Mouse (Mus musculus) intestine, postnatal 0 days (tissue): ENCODE data around the gene Il6st. TPM values are rescaled to one million over a fixed set of nuclear protein-coding genes. Genes with fewer than 3 reads are reported as not detected.

Experiments
- ATAC-seq: fragments of 200-750 bp; cut with Nextera tagmentation; 2 replicates; pipeline ENCODE4 v1.8.0; 2017; ENCODE audit warnings: mild to moderate bottlenecking, moderate TSS enrichment, moderate library complexity
- H3K27ac ChIP-seq: fragments of 300-500 bp; sonication (generic); 2 replicates; pipeline ENCODE4 v1.5.1; 2014; ENCODE audit warnings: mild to moderate bottlenecking, low read depth, low read length, moderate library complexity
- H3K27me3 ChIP-seq: fragments of 300-500 bp; sonication (generic); replicated peaks from 2 replicates; pipeline ENCODE4 v1.6.1; 2014; ENCODE audit warnings: low read length, mixed read lengths; ENCODE audit not compliant: control insufficient read depth, insufficient read depth
- H3K36me3 ChIP-seq: fragments of 300-500 bp; sonication (generic); 2 replicates; pipeline ENCODE4 v1.6.1; 2014; ENCODE audit warnings: mild to moderate bottlenecking, moderate library complexity; ENCODE audit not compliant: control insufficient read depth, insufficient read depth
- H3K4me1 ChIP-seq: fragments of 300-500 bp; sonication (generic); replicated peaks from 2 replicates; pipeline ENCODE4 v1.6.1; 2014; ENCODE audit warnings: antibody characterized with exemption, low read length, mixed read lengths; ENCODE audit not compliant: control insufficient read depth, insufficient read depth
- H3K4me2 ChIP-seq: fragments of 300-500 bp; sonication (generic); replicated peaks from 2 replicates; pipeline ENCODE4 v1.6.1; 2014; ENCODE audit warnings: low read depth, mild to moderate bottlenecking, moderate library complexity
- H3K4me3 ChIP-seq: fragments of 300-500 bp; sonication (generic); 2 replicates; pipeline ENCODE4 v1.5.1; 2014; ENCODE audit warnings: low read depth, low read length
- H3K9ac ChIP-seq: fragments of 300-500 bp; sonication (generic); 2 replicates; pipeline ENCODE4 v1.6.1; 2014; ENCODE audit warnings: mild to moderate bottlenecking, low read depth, low read length
- H3K9me3 ChIP-seq: fragments of 300-500 bp; sonication (generic); 2 replicates; pipeline ENCODE4 v1.6.1; 2016; ENCODE audit warnings: mixed run types; ENCODE audit not compliant: control insufficient read depth
- CTCF ChIP-seq: sonication (generic); IDR thresholded peaks from 2 replicates; pipeline ENCODE4 v1.5.1; 2016; ENCODE audit warnings: low read depth, mild to moderate bottlenecking, control low read depth, antibody characterized with exemption, moderate library complexity
- WGBS: fragments of 180-500 bp; shearing (Covaris S2); extraction: QIAGEN DNeasy Blood & Tissue Kit; methylation state at CpG from one replicate; pipeline ENCODE4 v1.1.7; 2014; 5-methylcytosine and 5-hydroxymethylcytosine counted together
- polyA plus RNA-seq: library from polyadenylated mRNA; unstranded; fragments of >200 nt; fragmentation: Nextera tagmentation; extraction: Ambion mirVana; gene quantifications from 2 replicates; pipeline ENCODE4 v1.2.1, GENCODE M21; 2015

Il6st gene
- polyA plus RNA-seq, 1 experiment from 2014 or later = 20.5 TPM

DNA sequence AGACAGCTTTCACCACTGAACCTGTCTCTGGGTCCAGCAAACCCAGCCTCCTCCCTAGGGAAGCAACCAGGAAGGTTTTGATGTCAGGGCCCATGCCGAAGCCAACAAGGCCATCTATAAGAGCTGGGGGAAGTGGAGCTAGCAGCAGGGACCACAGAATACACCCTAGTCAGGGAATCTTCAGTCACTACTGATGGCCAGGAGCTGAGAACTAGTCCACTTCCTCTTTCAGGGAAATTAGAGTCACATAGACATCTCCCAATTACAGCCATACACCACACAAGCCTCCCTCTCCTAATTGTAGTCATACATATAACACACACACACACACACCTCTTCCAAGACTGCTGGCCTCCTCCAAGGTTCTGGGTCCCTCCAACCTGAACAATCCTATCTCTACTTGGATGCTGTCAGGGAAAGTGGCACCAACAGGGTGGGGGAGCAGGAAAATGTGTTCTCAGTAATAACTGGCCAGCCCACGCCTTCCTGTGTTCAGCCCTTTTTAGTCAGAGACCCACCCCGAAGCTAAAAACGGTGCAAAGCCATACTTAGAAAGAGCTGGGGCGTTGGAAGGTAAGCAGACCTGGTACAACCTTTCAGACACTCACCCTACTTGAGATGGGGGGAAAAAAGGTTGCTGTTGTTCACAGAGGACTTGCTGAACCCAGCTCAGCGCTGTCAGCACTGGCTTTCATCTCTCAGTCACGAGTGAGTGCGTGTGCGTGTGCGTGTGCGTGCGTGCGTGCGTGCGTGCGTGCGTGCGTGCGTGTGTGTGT lies 46.8 kb downstream of the Il6st start:
- Histone ChIP-seq H3K9ac (no peak overlapping the region), H3K36me3 (peaks cover 21% of the 10 kb centered on the region), H3K4me2 (no peak overlapping the region), H3K4me1 (no peaks in the 10 kb centered on the region), H3K27me3 (no peaks in the 10 kb centered on the region), H3K9me3 (no peaks in the 10 kb centered on the region), H3K4me3 (no peak overlapping the region), H3K27ac (no peak overlapping the region)
- 88% methylated on average over 19 of the region's 19 CpGs for WGBS
- TF ChIP-seq CTCF = no peak
- no peak for ATAC-seq

- Histone ChIP-seq H3K4me1 (no peaks in the 10 kb centered on the region), H3K27ac (no peak overlapping the region), H3K27me3 (no peaks in the 10 kb centered on the region), H3K4me3 (no peak overlapping the region), H3K4me2 (no peak overlapping the region), H3K9me3 (no peaks in the 10 kb centered on the region), H3K9ac (no peak overlapping the region), H3K36me3 (peaks cover 15% of the 10 kb centered on the region)
- TF ChIP-seq CTCF = no peak
- whole genome bisulfite sequencing = 69% methylated on average over 11 of the region's 11 CpGs
- ATAC-seq = no peak
These were observed 47.4 kb downstream of the Il6st start for GRCm38 (mm10) chr13:112511261-112511660.

DNA sequence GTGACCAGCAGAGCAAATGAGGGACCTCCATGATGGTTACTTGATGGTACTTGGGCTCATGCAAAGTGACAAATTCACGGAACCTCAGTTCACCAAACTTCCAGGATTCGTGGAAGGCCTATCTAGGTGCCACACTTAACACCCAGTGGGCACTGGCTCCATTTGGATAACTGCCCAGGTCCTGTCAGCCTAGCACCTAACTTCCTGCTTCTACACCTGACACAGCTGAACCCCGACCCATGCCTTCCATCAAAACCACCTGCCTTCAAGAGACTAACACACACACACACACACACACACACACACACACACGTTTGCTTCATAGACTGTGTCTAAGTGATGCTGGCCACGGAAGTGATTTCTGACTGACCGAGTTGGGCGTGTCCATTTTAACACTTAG lies 47.9 kb downstream of the Il6st start:
- Histone ChIP-seq H3K4me2 (no peak overlapping the region), H3K4me1 (no peaks in the 10 kb centered on the region), H3K27me3 (no peaks in the 10 kb centered on the region), H3K9ac (no peak overlapping the region), H3K9me3 (no peaks in the 10 kb centered on the region), H3K4me3 (no peak overlapping the region), H3K27ac (no peak overlapping the region), H3K36me3 (peaks cover 10% of the 10 kb centered on the region)
- TF ChIP-seq CTCF = no peak
- WGBS = 85% methylated on average over 7 of the region's 7 CpGs
- ATAC-seq = no peak

DNA sequence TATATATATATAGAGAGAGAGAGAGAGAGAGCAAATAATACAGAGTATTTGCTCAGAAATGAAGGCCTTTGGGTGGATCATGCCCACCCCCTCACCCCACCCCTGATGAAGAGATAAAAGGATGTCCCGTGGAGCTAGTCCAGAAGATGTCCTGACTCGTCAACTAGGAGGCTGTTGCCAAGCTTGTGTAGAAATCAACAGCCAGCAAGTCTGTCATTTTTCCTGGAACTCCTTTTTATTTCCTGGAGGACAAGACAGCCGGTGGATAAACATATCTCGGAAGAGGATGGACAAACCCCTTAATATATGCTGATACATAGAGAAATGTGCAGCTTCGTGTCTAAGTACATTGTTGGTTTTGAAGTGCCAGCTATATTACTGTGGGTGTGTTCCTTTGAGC lies 49.0 kb downstream of the Il6st start:
- Histone ChIP-seq H3K4me3 (no peak overlapping the region), H3K9ac (no peak overlapping the region), H3K36me3 (peaks cover 2% of the 10 kb centered on the region), H3K27me3 (no peaks in the 10 kb centered on the region), H3K4me2 (no peak overlapping the region), H3K4me1 (no peaks in the 10 kb centered on the region), H3K27ac (no peak overlapping the region), H3K9me3 (no peaks in the 10 kb centered on the region)
- TF ChIP-seq CTCF = no peak
- ATAC-seq = no peak
- 62% methylated on average over 5 of the region's 5 CpGs for WGBS

GRCm38 (mm10) chr13:112514546-112514945 lies 50.7 kb downstream of the Il6st start:
- Histone ChIP-seq H3K4me1 (no peaks in the 10 kb centered on the region), H3K9ac (no peak overlapping the region), H3K27ac (no peak overlapping the region), H3K27me3 (no peaks in the 10 kb centered on the region), H3K4me2 (no peak overlapping the region), H3K36me3 (no peaks in the 10 kb centered on the region), H3K9me3 (no peaks in the 10 kb centered on the region), H3K4me3 (no peak overlapping the region)
- WGBS = 49% methylated on average over 1 of the region's 1 CpGs
- ATAC-seq = no peak
- no peak for TF ChIP-seq CTCF

- TF ChIP-seq CTCF = no peak
- Histone ChIP-seq H3K4me3 (no peak overlapping the region), H3K27me3 (no peaks in the 10 kb centered on the region), H3K4me2 (no peak overlapping the region), H3K27ac (no peak overlapping the region), H3K4me1 (no peaks in the 10 kb centered on the region), H3K36me3 (no peaks in the 10 kb centered on the region), H3K9ac (no peak overlapping the region), H3K9me3 (no peaks in the 10 kb centered on the region)
- ATAC-seq = no peak
- WGBS = 65% methylated on average over 6 of the region's 6 CpGs
These were observed 58.4 kb downstream of the Il6st start for GRCm38 (mm10) chr13:112522261-112522660.

GRCm38 (mm10) chr13:112522896-112523295 lies 59.0 kb downstream of the Il6st start:
- Histone ChIP-seq H3K27ac (no peak overlapping the region), H3K36me3 (no peaks in the 10 kb centered on the region), H3K4me1 (no peaks in the 10 kb centered on the region), H3K4me3 (no peak overlapping the region), H3K9me3 (no peaks in the 10 kb centered on the region), H3K9ac (no peak overlapping the region), H3K27me3 (no peaks in the 10 kb centered on the region), H3K4me2 (no peak overlapping the region)
- ATAC-seq = no peak
- no peak for TF ChIP-seq CTCF
- WGBS = 79% methylated on average over 3 of the region's 3 CpGs
